Mouse (Mus musculus): ENCODE results near the gene Nudt19.
"Not testable (repeated sequence)": the region's sequence is repeated elsewhere in the genome, so short reads cannot be mapped to it uniquely, and the experiment has no call there.

Nudt19 gene

DNA sequence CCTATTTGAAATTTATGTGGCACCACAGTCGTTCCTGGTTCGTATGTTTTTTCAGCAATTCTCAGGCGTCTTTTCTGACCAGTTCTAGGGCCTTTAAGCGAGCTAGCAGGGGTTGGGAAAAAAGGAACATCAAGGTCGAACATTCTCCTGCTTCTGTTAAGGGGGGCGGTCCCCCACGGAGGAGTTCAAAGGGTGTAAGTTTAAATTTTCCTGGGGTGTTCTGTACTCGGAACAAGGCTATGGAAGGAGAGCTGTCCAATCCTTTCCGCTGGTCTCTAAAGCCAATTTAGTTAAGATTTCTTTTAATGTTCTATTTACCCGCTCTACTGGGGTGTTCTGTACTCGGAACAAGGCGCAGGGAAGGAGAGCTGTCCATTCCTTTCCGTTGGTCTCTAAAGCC lies 9.9 kb upstream of the Nudt19 start:
- not testable (repeated sequence) for DNase-seq (ENCODE audit: low spot score)

DNA sequence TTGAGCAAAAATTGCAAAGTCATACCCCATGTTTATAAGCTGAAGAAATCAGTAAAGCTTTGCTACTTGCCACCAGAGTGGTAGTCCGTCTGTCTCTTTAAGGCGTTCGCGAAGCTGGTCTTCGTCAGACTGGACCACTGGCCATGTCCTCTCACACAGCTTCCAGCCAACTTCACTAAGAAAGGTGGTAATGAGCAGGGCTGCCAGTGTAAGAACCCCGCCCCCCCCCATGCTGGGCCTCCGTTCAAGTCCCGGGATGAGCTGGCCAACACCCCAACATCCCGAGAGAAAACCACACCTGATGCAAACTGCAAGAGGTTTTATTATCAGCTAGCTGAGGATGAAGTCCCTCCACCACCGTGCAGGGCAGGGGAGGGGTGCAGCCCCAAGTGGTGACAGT lies 8.8 kb upstream of the Nudt19 start:
- DNase-seq (ENCODE audit: low spot score) = not testable (repeated sequence)

GRCm38 (mm10) chr7:35564067-35564865 lies 8.2 kb upstream of the Nudt19 start:
- no peak for DNase-seq (ENCODE audit: low spot score)

DNA sequence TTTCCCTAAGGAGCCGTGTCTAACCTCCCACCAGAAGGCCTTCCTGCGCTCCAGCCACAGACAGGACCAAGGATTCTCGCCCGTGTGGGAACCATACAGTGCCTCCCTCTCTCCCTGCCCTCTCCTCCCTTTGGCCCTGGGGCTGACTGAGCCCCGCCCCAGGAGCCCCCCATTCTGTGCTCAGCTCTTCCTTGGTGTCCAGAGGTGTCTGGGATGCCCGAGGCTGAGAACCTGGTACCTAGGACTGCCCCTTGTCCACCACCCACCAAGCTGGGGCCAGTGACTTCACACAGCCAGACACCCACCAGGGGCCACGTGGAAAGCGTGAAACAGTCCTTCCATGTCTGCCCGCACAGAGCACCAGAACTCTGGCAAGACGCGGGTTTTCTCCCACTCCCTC lies 7.0 kb upstream of the Nudt19 start:
- DNase-seq (ENCODE audit: low spot score) = peak; percentile 49

- no peak for DNase-seq (ENCODE audit: low spot score)
These were observed 3.7 kb upstream of the Nudt19 start for GRCm38 (mm10) chr7:35559838-35560237.

DNA sequence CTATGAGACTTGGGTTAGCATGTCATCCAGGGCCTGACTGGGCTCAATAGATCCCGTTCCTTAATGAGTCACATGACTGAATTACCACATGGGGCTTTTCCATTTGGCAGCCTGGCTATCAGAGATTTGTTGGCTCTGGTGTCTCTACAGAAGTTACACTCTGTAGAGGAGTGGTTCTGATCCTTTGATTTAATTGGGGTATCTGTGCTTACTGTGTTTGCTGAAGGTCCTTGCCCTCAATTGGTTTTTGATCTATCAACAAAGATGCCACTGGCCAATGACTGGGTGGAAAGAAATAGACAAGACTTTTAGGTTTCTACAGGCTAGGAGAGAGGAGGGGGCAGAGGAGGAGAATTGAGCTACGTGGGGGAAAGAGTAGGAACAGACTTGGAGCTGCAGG lies 2.6 kb upstream of the Nudt19 start:
- no peak for DNase-seq (ENCODE audit: low spot score)

DNA sequence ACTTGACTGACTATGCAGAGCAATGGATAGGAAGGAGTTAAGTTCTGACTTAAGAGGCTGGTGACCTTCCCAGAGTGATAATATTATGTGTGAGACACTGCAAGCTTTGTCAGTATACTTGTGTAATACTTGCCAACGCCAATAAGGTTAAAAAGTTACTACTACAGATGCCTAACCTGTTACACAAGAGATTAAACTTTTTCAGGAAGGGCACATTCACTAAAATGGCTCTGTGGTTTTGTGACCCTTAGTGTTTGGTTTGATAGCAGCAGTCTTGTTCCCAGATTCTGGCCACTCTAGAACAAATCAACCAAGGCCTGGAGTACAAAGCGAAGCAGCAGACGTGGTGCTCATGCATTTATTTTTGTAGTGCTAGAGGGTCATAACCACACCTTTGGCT lies 1.5 kb upstream of the Nudt19 start:
- no peak for DNase-seq (ENCODE audit: low spot score)

- no peak for DNase-seq (ENCODE audit: low spot score)
These were observed 801 bp upstream of the Nudt19 start for GRCm38 (mm10) chr7:35556905-35557304.

DNA sequence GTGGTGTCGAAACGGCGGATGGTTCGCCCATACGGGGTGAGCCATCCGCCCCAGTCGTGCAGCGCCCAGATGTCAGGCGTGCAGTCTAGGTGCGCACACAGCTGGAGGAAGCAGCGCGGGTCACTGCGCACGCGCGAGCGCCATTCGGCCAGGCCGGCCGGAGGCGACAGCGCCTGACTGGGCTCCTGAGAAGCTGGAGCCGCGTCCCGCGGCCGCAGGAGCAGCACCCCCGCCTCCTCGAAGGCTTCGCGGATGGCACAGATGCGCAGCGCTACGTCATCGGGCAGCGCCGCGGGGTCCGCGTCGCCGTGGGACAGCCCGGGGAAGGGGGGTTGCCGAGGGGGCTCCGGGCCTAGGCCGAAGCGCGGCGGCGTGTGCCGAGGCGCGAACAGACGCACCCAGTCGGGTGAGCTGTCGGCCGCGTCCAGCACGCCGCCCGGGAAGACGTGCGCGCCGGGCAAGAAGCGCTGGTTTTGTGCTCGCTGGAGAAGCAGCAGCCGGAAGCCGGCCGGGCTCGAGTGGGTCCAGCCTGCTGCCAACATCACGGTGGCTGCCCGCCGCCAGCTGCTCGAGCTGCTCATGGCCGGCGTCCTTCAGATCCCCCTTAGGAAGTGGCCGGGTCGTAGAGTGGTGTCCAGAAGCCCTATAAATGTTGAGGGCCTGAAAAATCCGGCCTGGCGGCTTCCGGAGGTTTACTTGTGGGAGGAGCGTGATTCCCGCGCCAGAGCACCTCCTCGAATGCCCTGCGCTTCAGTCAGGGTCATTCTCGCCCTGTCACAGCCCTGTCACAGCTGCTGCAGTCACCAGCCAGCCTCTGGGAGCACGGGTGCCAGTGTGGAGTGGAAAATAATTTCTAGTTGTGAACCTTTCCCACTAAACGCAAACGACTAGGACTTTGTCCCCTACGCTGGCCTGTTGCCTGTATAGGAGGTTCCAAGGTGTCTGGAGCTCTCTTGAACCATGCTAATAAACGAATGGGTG lies 590 bp downstream of the Nudt19 start:
- DNase-seq (ENCODE audit: low spot score) = peak; percentile 92

DNA sequence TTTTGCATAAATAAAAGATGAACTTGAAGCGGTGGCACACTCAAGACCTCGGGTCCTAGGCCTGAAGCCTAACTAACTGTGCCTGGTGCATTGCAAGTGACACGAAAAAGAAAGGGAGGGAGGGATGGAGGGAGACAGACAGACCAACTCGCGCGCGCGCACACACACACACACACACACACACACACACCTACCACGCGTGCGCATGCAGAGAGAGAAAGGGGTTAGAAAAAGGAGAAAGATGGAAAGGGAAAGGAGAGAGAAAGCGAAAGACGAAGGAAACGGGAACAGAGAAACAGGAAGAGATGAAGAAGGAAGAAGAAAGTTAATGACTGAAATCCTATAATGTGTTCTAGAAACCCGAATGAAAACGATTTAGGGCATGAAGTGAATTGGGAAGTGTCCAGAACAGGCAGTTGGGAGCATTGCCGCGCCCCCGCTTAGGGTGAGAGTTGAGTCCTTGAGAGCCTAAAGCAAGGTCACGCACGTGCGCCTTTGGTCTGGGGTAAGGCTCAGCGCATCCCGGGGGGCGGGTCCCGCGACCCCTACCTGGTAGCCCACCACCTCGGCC lies 1.4 kb downstream of the Nudt19 start:
- DNase-seq (ENCODE audit: low spot score) = peak; percentile 64

GRCm38 (mm10) chr7:35553751-35554604 lies 2.1 kb downstream of the Nudt19 start:
- peak; percentile 73 for DNase-seq (ENCODE audit: low spot score)

DNA sequence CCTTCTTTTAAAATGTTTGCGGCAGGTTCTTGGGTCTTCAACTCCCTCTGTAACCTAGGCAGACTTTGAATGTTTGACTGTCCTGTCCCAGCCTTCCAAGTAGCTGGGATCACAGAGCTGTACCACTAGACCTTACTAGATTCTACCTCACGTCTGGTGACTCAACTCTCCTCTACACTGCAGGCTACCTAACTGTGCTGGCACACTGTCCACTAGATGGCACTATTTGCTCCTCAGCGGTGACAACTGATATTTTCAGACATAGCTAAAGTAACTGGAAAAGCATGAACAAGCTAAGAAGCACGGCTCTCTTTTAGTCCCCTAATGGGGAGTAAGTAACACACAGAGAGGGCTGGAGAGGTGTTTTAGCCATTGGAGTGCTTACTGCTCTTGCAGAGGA lies 10.2 kb downstream of the Nudt19 start:
- peak; percentile 65 for DNase-seq (ENCODE audit: low spot score)

- DNase-seq (ENCODE audit: low spot score) = peak; percentile 59
These were observed 18.5 kb downstream of the Nudt19 start, which contains the start of gene Tdrd12 for GRCm38 (mm10) chr7:35537562-35537961. TSS of gene Tdrd12 (minus strand) at chr7:35537745.

- DNase-seq (ENCODE audit: low spot score) = no peak
These were observed 20.2 kb downstream of the Nudt19 start for GRCm38 (mm10) chr7:35535750-35536512.

DNA sequence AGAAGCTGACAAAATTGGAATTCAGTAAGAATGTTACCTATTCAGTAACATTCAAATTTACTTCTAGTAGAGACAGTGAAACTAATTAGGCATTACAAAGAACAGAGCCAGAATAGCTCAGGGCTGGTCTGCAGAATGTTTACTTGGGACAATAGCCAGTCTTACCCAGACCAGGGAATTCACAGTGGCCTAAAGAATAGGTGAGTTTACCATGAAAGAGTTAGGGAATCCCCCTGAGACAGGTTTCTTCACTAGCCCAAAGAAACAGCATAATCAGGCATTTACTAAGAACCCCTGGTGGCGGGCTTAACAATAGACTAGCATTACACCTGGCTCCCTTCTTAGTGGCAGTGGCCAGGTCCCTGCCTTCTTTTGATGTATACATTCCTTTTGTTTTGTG lies 25.6 kb downstream of the Nudt19 start:
- not testable (repeated sequence) for DNase-seq (ENCODE audit: low spot score)

DNA sequence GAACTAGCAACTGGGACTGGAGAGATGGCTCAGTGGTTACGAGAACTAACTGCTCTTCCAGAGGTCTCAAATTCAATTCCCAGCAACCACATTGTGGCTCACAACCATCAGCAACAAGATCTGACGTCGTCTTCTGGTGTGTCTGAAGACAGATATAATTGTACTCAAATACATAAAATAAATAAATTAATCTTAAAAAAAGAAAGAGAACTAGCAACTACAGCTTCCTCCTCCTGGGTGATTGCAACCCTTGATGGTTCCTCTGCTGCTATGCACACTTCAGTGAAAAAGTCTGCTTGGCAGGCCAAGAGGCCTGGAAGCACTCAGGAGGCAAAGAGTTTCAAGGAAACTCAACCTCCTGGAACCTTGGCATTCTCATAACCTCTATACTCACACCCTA lies 26.1 kb downstream of the Nudt19 start:
- DNase-seq (ENCODE audit: low spot score) = no peak

DNA sequence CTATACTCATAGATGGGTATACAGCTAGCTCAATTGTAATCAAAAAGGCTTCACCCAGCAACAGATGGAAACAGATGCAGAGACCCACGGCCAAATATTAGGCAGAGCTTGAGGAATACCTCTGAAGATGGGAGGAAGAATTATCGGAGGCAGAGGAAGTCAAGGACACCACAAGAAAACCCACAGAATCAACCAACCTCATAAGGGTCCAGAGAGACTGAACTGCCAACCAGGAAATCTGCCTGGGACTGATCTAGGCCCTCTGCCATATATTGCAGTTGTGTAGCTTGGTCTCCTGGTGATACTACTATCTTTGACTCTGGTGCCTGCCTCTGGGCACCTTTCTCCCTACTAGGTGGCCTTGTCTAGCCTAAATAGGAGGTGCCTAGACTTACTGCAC lies 29.3 kb downstream of the Nudt19 start:
- no peak for DNase-seq (ENCODE audit: low spot score)

GRCm38 (mm10) chr7:35501995-35502394 lies 54.1 kb downstream of the Nudt19 start:
- DNase-seq (ENCODE audit: low spot score) = peak; percentile 44

DNA sequence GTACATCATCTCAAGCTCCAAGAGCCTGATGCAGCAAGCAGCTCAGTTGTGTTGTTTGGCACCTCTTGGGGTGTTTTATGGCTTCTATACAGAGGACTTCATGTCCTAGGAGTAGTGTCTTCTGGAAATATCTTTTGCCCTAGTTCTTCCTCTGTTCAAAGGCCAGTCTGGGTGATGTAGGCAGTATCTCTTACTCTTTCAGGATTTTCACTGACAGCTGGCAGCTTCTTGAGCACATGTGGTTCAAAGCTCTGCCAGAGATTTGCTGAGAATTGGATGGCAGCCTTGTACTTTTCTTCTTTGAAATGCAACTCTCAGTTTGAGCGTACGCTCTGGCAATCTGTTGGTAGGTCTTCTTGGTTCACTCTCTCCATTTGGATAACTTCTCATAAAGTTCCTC lies 58.6 kb downstream of the Nudt19 start:
- no peak for DNase-seq (ENCODE audit: low spot score)

Data from testis, postnatal 10 days (tissue).